Mouse (Mus musculus): ENCODE results near the gene Klkb1. TPM values are rescaled to one million over a fixed set of nuclear protein-coding genes. Genes with fewer than 3 reads are reported as not detected.
"Not testable (repeated sequence)": the region's sequence is repeated elsewhere in the genome, so short reads cannot be mapped to it uniquely, and the experiment has no call there.

The Klkb1 gene
- total and polyA plus RNA-seq, 2 experiments from 2014 or later = 0.06 to 0.16 TPM

- no peak for ATAC-seq
- Histone ChIP-seq H3K4me1 (ENCODE audit: insufficient read depth, low read length) (peaks cover 7% of the 10 kb centered on the region; the same call in 1 of the 2 replicates), H3K27me3 (ENCODE audit: insufficient read depth, low read length) (no peaks in the 10 kb centered on the region), H3K4me2 (ENCODE audit: low read depth, low read length) (no peak overlapping the region), H3K27ac (no peak overlapping the region), H3K36me3 (ENCODE audit: insufficient read depth, low read length) (no peaks in the 10 kb centered on the region), H3K4me3 (ENCODE audit: low read length) (no peak overlapping the region), H3K9me3 (ENCODE audit: low read length) (no peaks in the 10 kb centered on the region), H3K9ac (replicated peaks; ENCODE audit: low read length) (no peak overlapping the region)
- TF ChIP-seq CTCF (IDR thresholded peaks at IDR 0.05; ENCODE audit: low read depth) = no peak
- no peak for DNase-seq (ENCODE audit: low spot score)
- 95% methylated on average over 6 of the region's 6 CpGs for WGBS
These were observed 34.7 kb upstream of the Klkb1 start for GRCm38 (mm10) chr8:45329206-45329980.

- H3K36me3 ChIP-seq (ENCODE audit: insufficient read depth, low read length); H3K9me3 ChIP-seq (ENCODE audit: low read length); H3K4me2 ChIP-seq (ENCODE audit: low read depth, low read length); H3K27ac ChIP-seq; H3K9ac ChIP-seq (replicated peaks; ENCODE audit: low read length); H3K4me3 ChIP-seq (ENCODE audit: low read length); DNase-seq (ENCODE audit: low spot score); ATAC-seq; H3K27me3 ChIP-seq (ENCODE audit: insufficient read depth, low read length); H3K4me1 ChIP-seq (ENCODE audit: insufficient read depth, low read length): not testable (repeated sequence)
These were observed 32.4 kb upstream of the Klkb1 start for GRCm38 (mm10) chr8:45327076-45327475.

GRCm38 (mm10) chr8:45324151-45324550 is 29.5 kb upstream of the Klkb1 start:
- DNase-seq (ENCODE audit: low spot score) (no peak), ATAC-seq (no peak)
- H3K27me3 ChIP-seq (ENCODE audit: insufficient read depth, low read length) = no peaks in the 10 kb centered on the region
- no peaks in the 10 kb centered on the region for H3K9me3 ChIP-seq (ENCODE audit: low read length)
- H3K36me3 ChIP-seq (ENCODE audit: insufficient read depth, low read length) = no peaks in the 10 kb centered on the region
- no peaks in the 10 kb centered on the region for H3K4me1 ChIP-seq (ENCODE audit: insufficient read depth, low read length)
- WGBS = 83% methylated on average over 4 of the region's 4 CpGs
- no peak for TF ChIP-seq CTCF (IDR thresholded peaks at IDR 0.05; ENCODE audit: low read depth)
- H3K4me2 ChIP-seq (ENCODE audit: low read depth, low read length) = no peak overlapping the region
- H3K4me3 ChIP-seq (ENCODE audit: low read length) = no peak overlapping the region
- no peak overlapping the region for H3K9ac ChIP-seq (replicated peaks; ENCODE audit: low read length)
- no peak overlapping the region for H3K27ac ChIP-seq

- H3K36me3 ChIP-seq (ENCODE audit: insufficient read depth, low read length) = no peaks in the 10 kb centered on the region
- no peak for TF ChIP-seq CTCF (IDR thresholded peaks at IDR 0.05; ENCODE audit: low read depth)
- ATAC-seq (no peak), DNase-seq (ENCODE audit: low spot score) (no peak)
- H3K9ac ChIP-seq (replicated peaks; ENCODE audit: low read length) = no peak overlapping the region
- no peaks in the 10 kb centered on the region for H3K27me3 ChIP-seq (ENCODE audit: insufficient read depth, low read length)
- H3K4me3 ChIP-seq (ENCODE audit: low read length) = no peak overlapping the region
- H3K9me3 ChIP-seq (ENCODE audit: low read length) = no peaks in the 10 kb centered on the region
- H3K4me1 ChIP-seq (ENCODE audit: insufficient read depth, low read length) = no peaks in the 10 kb centered on the region
- 85% methylated on average over 2 of the region's 2 CpGs for WGBS
- no peak overlapping the region for H3K27ac ChIP-seq
- H3K4me2 ChIP-seq (ENCODE audit: low read depth, low read length) = no peak overlapping the region
These were observed 26.7 kb upstream of the Klkb1 start for GRCm38 (mm10) chr8:45321365-45321764.

- no peak for DNase-seq (ENCODE audit: low spot score)
- TF ChIP-seq CTCF (IDR thresholded peaks at IDR 0.05; ENCODE audit: low read depth) = no peak
- no peak for ATAC-seq
- no peaks in the 10 kb centered on the region for H3K27me3 ChIP-seq (ENCODE audit: insufficient read depth, low read length)
- H3K4me2 ChIP-seq (ENCODE audit: low read depth, low read length) = no peak overlapping the region
- WGBS = 72% methylated on average over 1 of the region's 1 CpGs
- H3K4me1 ChIP-seq (ENCODE audit: insufficient read depth, low read length) = no peaks in the 10 kb centered on the region
- no peak overlapping the region for H3K27ac ChIP-seq
- no peaks in the 10 kb centered on the region for H3K36me3 ChIP-seq (ENCODE audit: insufficient read depth, low read length)
- H3K9ac ChIP-seq (replicated peaks; ENCODE audit: low read length) = no peak overlapping the region
- no peaks in the 10 kb centered on the region for H3K9me3 ChIP-seq (ENCODE audit: low read length)
- H3K4me3 ChIP-seq (ENCODE audit: low read length) = no peak overlapping the region
These were observed 26.3 kb upstream of the Klkb1 start for GRCm38 (mm10) chr8:45320930-45321329.

- ATAC-seq (no peak), DNase-seq (ENCODE audit: low spot score) (no peak)
- WGBS = 84% methylated on average over 4 of the region's 4 CpGs
- Histone ChIP-seq H3K9me3 (ENCODE audit: low read length) (no peaks in the 10 kb centered on the region), H3K4me1 (ENCODE audit: insufficient read depth, low read length) (no peaks in the 10 kb centered on the region), H3K4me2 (ENCODE audit: low read depth, low read length) (no peak overlapping the region), H3K4me3 (ENCODE audit: low read length) (no peak overlapping the region), H3K9ac (replicated peaks; ENCODE audit: low read length) (no peak overlapping the region), H3K27ac (no peak overlapping the region), H3K27me3 (ENCODE audit: insufficient read depth, low read length) (no peaks in the 10 kb centered on the region), H3K36me3 (ENCODE audit: insufficient read depth, low read length) (no peaks in the 10 kb centered on the region)
- TF ChIP-seq CTCF (IDR thresholded peaks at IDR 0.05; ENCODE audit: low read depth) = no peak
These were observed 16.3 kb upstream of the Klkb1 start for GRCm38 (mm10) chr8:45310967-45311366.

- no peak for TF ChIP-seq CTCF (IDR thresholded peaks at IDR 0.05; ENCODE audit: low read depth)
- no peaks in the 10 kb centered on the region for H3K36me3 ChIP-seq (ENCODE audit: insufficient read depth, low read length)
- no peak within 1 kb of the TSS for H3K27ac ChIP-seq
- no peak within 1 kb of the TSS for H3K9ac ChIP-seq (replicated peaks; ENCODE audit: low read length)
- ATAC-seq (no peak), DNase-seq (ENCODE audit: low spot score) (no peak)
- H3K27me3 ChIP-seq (ENCODE audit: insufficient read depth, low read length) = no peaks in the 10 kb centered on the region
- no peaks in the 10 kb centered on the region for H3K4me1 ChIP-seq (ENCODE audit: insufficient read depth, low read length)
- H3K4me2 ChIP-seq (ENCODE audit: low read depth, low read length) = no peak within 1 kb of the TSS
- no peaks in the 10 kb centered on the region for H3K9me3 ChIP-seq (ENCODE audit: low read length)
- H3K4me3 ChIP-seq (ENCODE audit: low read length) = no peak within 1 kb of the TSS
- 93% methylated on average over 13 of the region's 13 CpGs for WGBS
These were observed 13.7 kb upstream of the Klkb1 start, which contains the start of gene Gm45753 for GRCm38 (mm10) chr8:45308366-45308765. Gene Gm45753, minus strand, starts transcription at chr8:45308466.

All from hindbrain, postnatal 0 days (tissue).